Mouse (Mus musculus) lung, adult 2 months (tissue): ENCODE data around the gene Rybp.

Source experiments
- CTCF ChIP-seq: fragments of 200-500 bp; IDR thresholded peaks from 2 replicates; pipeline ENCODE4 v1.5.1; 2011; ENCODE audit warnings: mild to moderate bottlenecking, low read length, control low read depth; ENCODE audit not compliant: insufficient read depth
- POLR2A ChIP-seq: fragments of 200-500 bp; IDR thresholded peaks from 2 replicates; pipeline ENCODE4 v1.6.1; 2011; ENCODE audit warnings: low read depth, mild to moderate bottlenecking, control low read depth, low read length, borderline replicate concordance; ENCODE audit errors: extremely low read depth

DNA sequence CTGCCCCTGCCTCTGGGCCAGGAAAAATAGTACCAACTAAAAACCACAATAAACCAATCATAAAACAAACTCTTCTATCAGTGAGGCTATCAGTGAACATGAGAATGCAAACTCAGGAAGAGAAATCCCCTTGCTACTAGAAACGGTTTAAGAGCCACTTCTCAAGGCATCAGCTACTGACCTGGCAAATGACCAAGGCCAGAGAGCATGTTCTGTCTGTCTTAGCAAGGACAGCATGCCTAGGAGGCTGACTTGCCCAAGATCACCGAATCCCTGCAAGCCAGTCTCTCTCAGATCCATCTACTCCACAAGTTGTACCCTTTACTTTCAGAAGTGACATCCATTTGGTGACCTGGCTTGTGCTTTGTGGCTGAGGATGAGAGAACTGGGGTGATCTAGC, 61.1 kb downstream of the Rybp start:
- TF ChIP-seq CTCF, result no peak
- TF ChIP-seq POLR2A, result no peak
